Mouse (Mus musculus): Measurements from ENCODE around the gene Zfp319. TPM values are rescaled to one million over a fixed set of nuclear protein-coding genes. Genes with fewer than 3 reads are reported as not detected.

Zfp319 gene
- polyA plus RNA-seq, 1 experiment from 2014 or later = 6.6 TPM

DNA sequence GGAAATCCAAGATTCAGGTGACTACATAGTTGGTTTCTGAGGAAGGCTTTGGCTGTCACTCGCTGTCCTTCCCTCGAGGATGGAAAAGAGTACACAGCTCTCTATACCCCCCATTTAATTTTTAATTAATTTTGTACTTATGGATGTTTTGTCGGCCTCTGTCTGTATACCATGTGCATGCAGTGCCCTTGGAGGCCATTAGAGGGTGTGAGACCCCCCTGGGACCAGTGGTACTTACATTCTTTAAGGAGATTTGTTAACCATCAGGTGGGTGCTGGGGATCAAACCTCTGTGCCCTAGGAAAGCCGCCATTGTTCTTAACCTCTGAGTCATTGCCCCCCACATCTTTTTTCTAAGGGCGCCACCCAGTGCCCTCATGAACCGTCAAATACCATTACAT, 12.9 kb upstream of the Zfp319 start:
- Histone ChIP-seq H3K36me3 (ENCODE audit: insufficient read depth, low read length) (0 out of 2 replicates have a peak, but pooled peaks cover 20% of the 10 kb centered on the region), H3K4me3 (replicated peaks; ENCODE audit: low read depth, low read length) (no peak overlapping the region), H3K4me1 (replicated peaks; ENCODE audit: insufficient read depth, low read length) (peaks cover 4% of the 10 kb centered on the region; the same call in 1 of the 2 replicates), H3K9me3 (replicated peaks; ENCODE audit: low read length) (no peaks in the 10 kb centered on the region), H3K27me3 (ENCODE audit: insufficient read depth, low read length) (no peaks in the 10 kb centered on the region), H3K27ac (no peak overlapping the region), H3K4me2 (ENCODE audit: low read length) (no peak overlapping the region), H3K9ac (ENCODE audit: low read depth, low read length) (no peak overlapping the region)
- no peak for ATAC-seq (replicated peaks; ENCODE audit: low FRiP score, low read depth)
- no peak for DNase-seq (ENCODE audit: low spot score)
- peak; percentile 46; the same call in 1 of the 2 replicates for TF ChIP-seq CTCF (IDR thresholded peaks at IDR 0.05; ENCODE audit: low read depth)
- WGBS = 84% methylated on average over 6 of the region's 6 CpGs

DNA sequence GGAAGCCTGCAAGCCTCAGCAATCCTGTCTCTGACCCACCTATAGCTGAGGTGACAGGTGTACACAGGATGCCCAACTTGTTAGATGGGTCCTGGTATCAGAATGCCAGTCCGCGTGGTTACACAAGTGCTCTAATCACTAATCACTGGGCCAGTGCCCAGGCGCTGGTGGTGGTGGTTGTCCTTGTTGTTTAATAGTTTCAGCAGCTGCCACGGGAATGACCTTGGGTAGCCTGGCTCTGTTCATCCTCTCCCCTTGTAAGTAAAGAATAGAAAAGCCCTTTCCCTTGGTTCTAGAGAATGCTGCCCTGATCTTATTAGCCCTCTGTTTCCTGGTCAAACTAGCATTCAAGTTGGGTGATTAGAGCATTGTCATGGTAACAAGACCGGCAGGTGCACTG, 10.0 kb upstream of the Zfp319 start:
- Histone ChIP-seq H3K4me2 (ENCODE audit: low read length) (no peak overlapping the region), H3K36me3 (ENCODE audit: insufficient read depth, low read length) (peaks cover 37% of the 10 kb centered on the region), H3K9ac (ENCODE audit: low read depth, low read length) (no peak overlapping the region), H3K4me1 (replicated peaks; ENCODE audit: insufficient read depth, low read length) (no peaks in the 10 kb centered on the region; the same call in 1 of the 2 replicates), H3K9me3 (replicated peaks; ENCODE audit: low read length) (no peaks in the 10 kb centered on the region), H3K27me3 (ENCODE audit: insufficient read depth, low read length) (no peaks in the 10 kb centered on the region), H3K4me3 (replicated peaks; ENCODE audit: low read depth, low read length) (no peak overlapping the region), H3K27ac (0 out of 2 replicates have a peak overlapping the region, but pooled peaks have one; percentile 15)
- no peak for TF ChIP-seq CTCF (IDR thresholded peaks at IDR 0.05; ENCODE audit: low read depth)
- no peak for ATAC-seq (replicated peaks; ENCODE audit: low FRiP score, low read depth)
- WGBS = 69% methylated on average over 5 of the region's 5 CpGs
- DNase-seq (ENCODE audit: low spot score) = no peak

DNA sequence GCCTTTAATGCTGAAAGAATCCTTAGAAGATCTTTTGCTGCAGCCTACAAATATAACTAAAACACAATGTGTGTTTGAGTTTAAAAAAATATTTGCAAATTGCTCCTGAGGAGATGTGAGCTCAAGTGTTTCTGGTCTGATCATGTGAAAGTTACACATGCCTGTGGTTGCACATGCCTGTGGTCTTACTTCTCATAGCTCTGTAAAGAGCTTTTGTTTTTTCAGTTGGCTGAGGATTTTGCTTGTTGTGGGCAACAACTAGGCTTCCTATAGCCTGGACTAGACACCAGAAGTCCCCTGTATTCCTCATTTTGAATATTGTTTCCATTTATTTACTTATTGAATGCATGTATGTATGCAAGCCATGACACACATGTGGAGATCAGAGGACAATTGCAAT, 4.6 kb upstream of the Zfp319 start:
- Histone ChIP-seq H3K4me3 (replicated peaks; ENCODE audit: low read depth, low read length) (no peak overlapping the region), H3K4me1 (replicated peaks; ENCODE audit: insufficient read depth, low read length) (no peaks in the 10 kb centered on the region), H3K27ac (no peak overlapping the region), H3K4me2 (ENCODE audit: low read length) (no peak overlapping the region), H3K36me3 (ENCODE audit: insufficient read depth, low read length) (peaks cover 25% of the 10 kb centered on the region), H3K9me3 (replicated peaks; ENCODE audit: low read length) (no peaks in the 10 kb centered on the region), H3K27me3 (ENCODE audit: insufficient read depth, low read length) (no peaks in the 10 kb centered on the region), H3K9ac (ENCODE audit: low read depth, low read length) (no peak overlapping the region)
- TF ChIP-seq CTCF (IDR thresholded peaks at IDR 0.05; ENCODE audit: low read depth) = no peak
- DNase-seq (ENCODE audit: low spot score) = no peak
- no peak for ATAC-seq (replicated peaks; ENCODE audit: low FRiP score, low read depth)

- 95% methylated on average over 1 of the region's 1 CpGs for WGBS
- no peak for TF ChIP-seq CTCF (IDR thresholded peaks at IDR 0.05; ENCODE audit: low read depth)
- Histone ChIP-seq H3K27ac (no peak overlapping the region), H3K9me3 (replicated peaks; ENCODE audit: low read length) (no peaks in the 10 kb centered on the region), H3K4me3 (replicated peaks; ENCODE audit: low read depth, low read length) (no peak overlapping the region), H3K27me3 (ENCODE audit: insufficient read depth, low read length) (no peaks in the 10 kb centered on the region), H3K4me2 (ENCODE audit: low read length) (no peak overlapping the region), H3K36me3 (ENCODE audit: insufficient read depth, low read length) (peaks cover 25% of the 10 kb centered on the region), H3K9ac (ENCODE audit: low read depth, low read length) (no peak overlapping the region), H3K4me1 (replicated peaks; ENCODE audit: insufficient read depth, low read length) (no peaks in the 10 kb centered on the region)
- ATAC-seq (replicated peaks; ENCODE audit: low FRiP score, low read depth) = no peak
- DNase-seq (ENCODE audit: low spot score) = no peak
Observed at GRCm38 (mm10) chr8:95335706-95336105, 4.0 kb upstream of the Zfp319 start.

DNA sequence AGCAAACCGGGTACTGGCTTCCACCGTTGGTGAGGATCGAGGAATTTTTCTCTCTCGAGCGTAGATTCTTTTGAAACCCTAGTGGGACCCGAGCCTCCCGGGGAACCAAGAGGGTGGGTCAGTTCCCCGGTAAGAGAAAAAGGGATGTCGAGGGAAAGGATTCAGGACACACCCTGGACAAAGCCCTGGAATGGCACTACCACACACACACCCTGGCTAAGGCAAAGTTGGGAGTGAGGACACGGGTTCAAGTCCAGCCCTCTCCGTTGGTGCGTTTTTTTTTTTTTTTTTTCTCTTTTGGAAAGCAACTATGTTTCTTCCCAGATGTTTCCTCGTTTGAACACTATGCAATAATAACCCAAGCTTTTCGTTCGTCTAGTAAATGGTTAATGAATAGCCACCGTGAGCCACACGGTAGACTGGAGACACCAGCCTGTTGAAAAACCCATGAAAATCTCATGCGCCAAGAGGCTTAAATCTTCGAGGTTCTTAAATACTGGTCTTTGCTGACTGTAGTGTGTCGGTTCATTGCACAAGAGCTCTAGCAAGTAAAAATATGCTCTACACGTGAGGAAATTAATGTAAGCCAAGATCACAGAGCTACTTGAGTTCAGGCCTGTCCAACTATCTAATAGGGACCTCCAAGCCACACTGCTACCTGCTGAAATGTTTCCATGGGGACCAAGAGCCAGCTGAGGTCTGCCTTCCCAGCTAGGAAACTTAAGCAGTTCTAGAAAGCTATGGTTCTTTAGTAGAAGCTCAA, 868 bp upstream of the Zfp319 start:
- peak overlapping the region; percentile 81 for H3K4me3 ChIP-seq (replicated peaks; ENCODE audit: low read depth, low read length)
- no peaks in the 10 kb centered on the region for H3K27me3 ChIP-seq (ENCODE audit: insufficient read depth, low read length)
- ATAC-seq (replicated peaks; ENCODE audit: low FRiP score, low read depth) (peak; percentile 22), DNase-seq (ENCODE audit: low spot score) (peak; percentile 32)
- peaks cover 25% of the 10 kb centered on the region for H3K36me3 ChIP-seq (ENCODE audit: insufficient read depth, low read length)
- peak overlapping the region; percentile 86 for H3K4me2 ChIP-seq (ENCODE audit: low read length)
- peak overlapping the region; percentile 84 for H3K9ac ChIP-seq (ENCODE audit: low read depth, low read length)
- no peaks in the 10 kb centered on the region for H3K9me3 ChIP-seq (replicated peaks; ENCODE audit: low read length)
- H3K27ac ChIP-seq = peak overlapping the region; percentile 98
- TF ChIP-seq CTCF (IDR thresholded peaks at IDR 0.05; ENCODE audit: low read depth) = no peak
- WGBS = 9% methylated on average over 21 of the region's 21 CpGs
- H3K4me1 ChIP-seq (replicated peaks; ENCODE audit: insufficient read depth, low read length) = peaks cover 5% of the 10 kb centered on the region; the same call in 1 of the 2 replicates

DNA sequence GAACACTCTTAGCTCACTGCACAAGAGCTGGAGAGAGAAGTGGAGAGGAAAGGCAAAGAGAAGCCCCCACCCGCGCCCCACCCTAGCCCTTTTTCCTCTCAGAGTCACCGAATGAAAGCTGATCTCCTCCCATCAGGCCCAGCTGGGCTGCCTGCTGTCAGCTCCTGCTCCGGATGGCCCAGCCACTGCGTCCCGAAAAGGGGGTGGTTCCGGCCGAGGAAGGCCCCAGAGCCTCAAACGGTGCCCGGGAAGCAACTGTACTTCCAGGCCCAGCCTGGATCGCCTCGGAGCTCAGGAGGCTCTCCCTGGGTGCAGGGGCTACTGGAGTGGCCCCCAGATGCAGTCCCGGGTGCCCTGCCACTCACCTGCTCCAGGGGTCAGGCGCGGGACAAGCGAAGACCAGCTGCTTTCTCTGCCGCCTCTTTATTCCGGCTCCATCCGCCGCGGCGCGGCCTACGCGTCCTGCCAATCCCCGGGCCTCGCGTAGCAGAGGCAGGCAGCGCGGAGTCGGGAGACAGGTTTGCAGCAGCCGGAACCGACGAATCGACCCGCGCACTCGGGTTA, 512 bp downstream of the Zfp319 start:
- peaks cover 34% of the 10 kb centered on the region for H3K36me3 ChIP-seq (ENCODE audit: insufficient read depth, low read length)
- DNase-seq (ENCODE audit: low spot score) = peak; percentile 85

More for the DNA sequence above, 512 bp downstream of the Zfp319 start:
- Histone ChIP-seq H3K4me1 (replicated peaks; ENCODE audit: insufficient read depth, low read length) (peaks cover 5% of the 10 kb centered on the region; the same call in 1 of the 2 replicates), H3K4me2 (ENCODE audit: low read length) (peak overlapping the region; percentile 86), H3K9me3 (replicated peaks; ENCODE audit: low read length) (no peaks in the 10 kb centered on the region), H3K27ac (peak overlapping the region; percentile 98), H3K9ac (ENCODE audit: low read depth, low read length) (peak overlapping the region; percentile 84), H3K27me3 (ENCODE audit: insufficient read depth, low read length) (no peaks in the 10 kb centered on the region), H3K4me3 (replicated peaks; ENCODE audit: low read depth, low read length) (peak overlapping the region; percentile 81)
- 1% methylated on average over 38 of the region's 38 CpGs for WGBS
- TF ChIP-seq CTCF (IDR thresholded peaks at IDR 0.05; ENCODE audit: low read depth) = no peak
- ATAC-seq (replicated peaks; ENCODE audit: low FRiP score, low read depth) = peak; percentile 34

Data from kidney, postnatal 0 days (tissue).